Mouse (Mus musculus) skeletal muscle tissue, postnatal 0 days (tissue): ENCODE measurements around the gene Slc28a3. TPM values are rescaled to one million over a fixed set of nuclear protein-coding genes. Genes with fewer than 3 reads are reported as not detected.

Experiments
- polyA plus RNA-seq: library from polyadenylated mRNA; unstranded; fragments of >200 nt; fragmentation: Nextera tagmentation; extraction: Ambion mirVana; gene quantifications from 2 replicates; pipeline ENCODE4 v1.2.1, GENCODE M21; 2015

The Slc28a3 gene
- 0.13 TPM in 1 of 2 replicates, not detected in the other for polyA plus RNA-seq

DNA sequence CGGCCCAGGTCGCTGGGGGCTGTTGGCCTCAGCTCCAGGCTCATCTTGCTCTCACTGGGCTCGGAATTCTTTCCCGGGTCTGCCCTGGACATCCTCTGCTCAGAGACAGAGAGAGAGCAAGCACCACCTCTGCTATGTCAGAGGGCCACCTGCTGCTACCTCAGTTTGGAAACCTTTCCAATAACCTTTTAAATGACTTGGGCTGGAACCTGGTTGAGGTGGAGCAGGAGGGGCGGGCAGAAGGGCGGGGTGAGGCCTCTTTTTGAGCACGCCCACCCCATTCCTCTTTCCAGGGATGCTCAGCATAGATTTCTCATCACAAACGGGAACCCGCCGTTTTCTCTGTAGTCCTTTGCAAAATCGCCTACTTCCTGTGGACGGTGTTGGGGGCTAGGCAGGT, at the start of gene Slc28a3:
Slc28a3 (minus strand) TSS at position 162 of the 400 bp plus-strand sequence.

Other genes with a start within 250 kb of the Slc28a3 start
- gene 2210016F16Rik, start 225.7 kb downstream of the Slc28a3 start, polyA plus RNA-seq = 24.3 and 27.2 TPM in 2 replicates
- gene Rmi1, start 208.6 kb downstream of the Slc28a3 start, polyA plus RNA-seq = 10.1 and 11.0 TPM in 2 replicates
- gene Hnrnpk, start 207.5 kb downstream of the Slc28a3 start, polyA plus RNA-seq = 484 and 551 TPM in 2 replicates
- gene Ntrk2, start 195.7 kb upstream of the Slc28a3 start, polyA plus RNA-seq = 10.6 and 13.4 TPM in 2 replicates